Mouse (Mus musculus) 416B (cell line): ENCODE results near the gene Oca2.

Experiments used
- DNase-seq: peaks from one replicate; pipeline ENCODE4 v3.0.0; 2011; ENCODE audit warnings: low read depth

The Oca2 gene

GRCm38 (mm10) chr7:56382706-56383105 is 143.1 kb downstream of the Oca2 start:
- no peak for DNase-seq

GRCm38 (mm10) chr7:56388295-56388694 is 148.7 kb downstream of the Oca2 start:
- no peak for DNase-seq

- DNase-seq, result no peak
Observed at GRCm38 (mm10) chr7:56418182-56418836, 178.7 kb downstream of the Oca2 start.

GRCm38 (mm10) chr7:56419253-56419844 is 179.8 kb downstream of the Oca2 start:
- DNase-seq, result no peak

GRCm38 (mm10) chr7:56421946-56422345 is 182.4 kb downstream of the Oca2 start:
- no peak for DNase-seq

GRCm38 (mm10) chr7:56423548-56423947 is 184.0 kb downstream of the Oca2 start:
- no peak for DNase-seq

- no peak for DNase-seq
Observed at GRCm38 (mm10) chr7:56460814-56461520, 221.4 kb downstream of the Oca2 start.

- DNase-seq, result no peak
Observed at GRCm38 (mm10) chr7:56498242-56498641, 258.7 kb downstream of the Oca2 start.

- no peak for DNase-seq
Observed at GRCm38 (mm10) chr7:56499319-56499718, 259.8 kb downstream of the Oca2 start.

GRCm38 (mm10) chr7:56499767-56500166 is 260.2 kb downstream of the Oca2 start:
- DNase-seq, result no peak

GRCm38 (mm10) chr7:56500438-56500837 is 260.9 kb downstream of the Oca2 start:
- no peak for DNase-seq

- DNase-seq, result no peak
Observed at GRCm38 (mm10) chr7:56518581-56518980, 279.0 kb downstream of the Oca2 start.

- DNase-seq, result no peak
Observed at GRCm38 (mm10) chr7:56519741-56520140, 280.2 kb downstream of the Oca2 start.

- DNase-seq, result no peak
Observed at GRCm38 (mm10) chr7:56534856-56535255, 295.3 kb downstream of the Oca2 start.

- DNase-seq, result no peak
Observed at GRCm38 (mm10) chr7:56549226-56549625, 309.7 kb downstream of the Oca2 start.

GRCm38 (mm10) chr7:56551804-56552203 is 312.2 kb downstream of the Oca2 start:
- DNase-seq, result no peak
